Mouse (Mus musculus) erythroblast, embryonic 14.5 days (primary cell): ENCODE results near the gene Cd200r3.

Experiments used
- GATA1 ChIP-seq: IDR thresholded peaks from 2 replicates; pipeline ENCODE4 v1.6.1; 2012; ENCODE audit warnings: low read length, inconsistent platforms, mixed read lengths
- TAL1 ChIP-seq: IDR thresholded peaks from 3 replicates; pipeline ENCODE4 v1.6.1; 2012; ENCODE audit warnings: low read length, inconsistent platforms, mixed read lengths

DNA sequence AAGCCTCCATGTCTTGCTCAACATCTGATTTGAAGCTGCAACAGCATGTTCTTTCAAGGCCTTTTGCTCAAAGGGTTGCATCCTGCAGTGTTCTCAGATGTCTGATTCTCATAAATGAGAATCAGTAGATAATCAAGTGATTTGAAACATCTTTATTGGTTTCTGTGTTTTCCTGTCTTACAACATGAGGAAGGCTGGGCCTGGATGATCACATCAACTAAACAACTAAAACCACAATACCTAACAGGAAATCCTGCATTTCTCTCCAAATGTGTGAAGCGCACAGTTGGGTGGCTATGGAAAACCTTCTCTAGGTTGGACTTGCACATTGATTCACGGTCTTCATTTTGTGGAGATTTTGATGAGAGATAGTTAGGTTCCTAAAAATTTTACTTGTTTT lies 75.4 kb downstream of the Cd200r3 start:
- TF ChIP-seq GATA1 (no peak), TAL1 (no peak)
